12 mouse cellular contexts compared by ENCODE assay signal in genomic region chr9:107480477-107481069, GRCm38 (mm10). TPM values are rescaled to one million over a fixed set of nuclear protein-coding genes. Genes with fewer than 3 reads are reported as not detected.
A peak's percentile ranks its signal among the peaks of the same experiment; 100 is the strongest.
DNase-seq lines count a peak whose midpoint lies in the region; TF ChIP-seq lines count a peak whose summit lies in the region.
"Had no signal": no experiment of that assay in that cellular context is flagged by ENCODE, and none has a peak within 500 bp of the region (broad histone marks: within the 10 kb centered on the region; RNA-seq: fewer than 3 reads in every experiment).

No protein-coding gene starts in this region.

- no peak for TF ChIP-seq CTCF in E14TG2a.4 (conservative IDR thresholded peaks at IDR 0.05; ENCODE audit: low read length)

- peaks cover 14% of the 10 kb centered on the region for H3K27me3 ChIP-seq in E14TG2a.4 (ENCODE audit: insufficient read depth, low read length)

- DNase-seq in embryo, embryonic 11.5 days (ENCODE audit: low read depth, low spot score), result peak; percentile 43
- DNase-seq in forelimb bud, embryonic 11.5 days (ENCODE audit: low read depth, low spot score), result peak; percentile 84
- DNase-seq in mesoderm, embryonic 11.5 days (ENCODE audit: low read depth, low spot score), result peak; percentile 52
- no peak for DNase-seq in adrenal gland, postnatal 25 days
- no peak for DNase-seq in frontal cortex, postnatal 36 days (ENCODE audit: low spot score in 2 of 2)
- no peak for DNase-seq in right cerebral cortex, postnatal 36 days (ENCODE audit: low spot score in 2 of 2)
- no peak for DNase-seq in left cerebral cortex, postnatal 36 days (ENCODE audit: low spot score in 2 of 2)
- DNase-seq: heart, adult 11 months; liver, postnatal 0 days had no signal

- H3K4me1 ChIP-seq in E14TG2a.4 (replicated peaks; ENCODE audit: low read depth, low read length), result peaks cover 53% of the 10 kb centered on the region
- H3K4me1 ChIP-seq: intestine, embryonic 15.5 days had no signal

- H3K36me3 ChIP-seq in E14TG2a.4 (ENCODE audit: insufficient read depth, low read length), result no peaks in the 10 kb centered on the region
- H3K36me3 ChIP-seq: intestine, embryonic 15.5 days had no signal

- no peaks in the 10 kb centered on the region for H3K9me3 ChIP-seq in E14TG2a.4 (ENCODE audit: low read length)
- H3K9me3 ChIP-seq: intestine, embryonic 15.5 days had no signal

- intact Hi-C loops in left cerebral cortex, postnatal 36 days (cut with DNase I), result no loop called here

- H3K4me3 ChIP-seq in E14TG2a.4 (replicated peaks; ENCODE audit: low read length), result peak overlapping the region; percentile 77; the same call in 1 of the 2 replicates
- H3K4me3 ChIP-seq: erythroblast, embryonic 14.5 days; intestine, embryonic 15.5 days had no signal

RNA-seq across cellular contexts. Expression of gene Tmem115, which starts 53.2 kb away (rescaled TPM):
- total RNA-seq in adrenal gland, postnatal 25 days (2021), result 44.5 and 47.6 TPM in 2 replicates
- 10 to 100 TPM; 34.7 to 39.6 TPM for total RNA-seq in left cerebral cortex, postnatal 36 days (2021)

Comparison
In these comparisons a context has a peak if more than half of its experiments do, and no peak if none do; other contexts are left out.
1. DNase-seq: peak in embryo, embryonic 11.5 days (single experiment), forelimb bud, embryonic 11.5 days (single experiment) and mesoderm, embryonic 11.5 days (single experiment); none in adrenal gland, postnatal 25 days (single experiment), frontal cortex, postnatal 36 days (0 of 2), right cerebral cortex, postnatal 36 days (0 of 2) and left cerebral cortex, postnatal 36 days (0 of 2).